Mouse (Mus musculus): ENCODE results near the gene Endod1. TPM values are rescaled to one million over a fixed set of nuclear protein-coding genes. Genes with fewer than 3 reads are reported as not detected.

The Endod1 gene
- polyA plus RNA-seq, 1 experiment, result 92.8 TPM

DNA sequence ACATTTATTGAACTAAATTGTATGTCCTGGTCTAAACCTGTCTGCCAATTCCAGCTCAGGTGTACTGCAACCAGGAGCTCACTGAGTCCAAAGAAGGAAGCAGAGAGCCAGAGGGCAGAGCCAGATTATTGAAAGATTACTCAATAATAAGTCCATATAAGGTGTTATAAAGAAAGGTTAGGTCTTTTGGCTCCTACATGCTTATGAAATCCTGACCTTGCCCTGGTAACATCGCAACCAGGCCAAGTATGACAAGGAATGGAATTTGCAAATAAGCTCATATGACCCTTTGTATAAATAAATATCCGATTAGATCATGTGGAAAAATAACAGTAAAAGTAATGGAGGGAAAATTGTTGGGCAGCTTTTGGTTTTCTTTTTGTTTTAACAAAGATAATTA is 14.8 kb upstream of the Endod1 start:
- WGBS, result 24% methylated on average over 2 of the region's 2 CpGs
- TF ChIP-seq CTCF (IDR thresholded peaks at IDR 0.05; ENCODE audit: insufficient read depth, low read length), result no peak
- no peak for TF ChIP-seq POLR2A (IDR thresholded peaks at IDR 0.05; ENCODE audit: borderline replicate concordance, extremely low read depth, low read depth, low read length)
- Histone ChIP-seq H3K4me1 (ENCODE audit: control insufficient read depth, insufficient read depth, low read length) (peaks cover 3% of the 10 kb centered on the region; the same call in 1 of the 2 replicates), H3K4me3 (replicated peaks; ENCODE audit: extremely low read depth, low read depth, low read length) (no peak overlapping the region)
- DNase-seq, result no peak

DNA sequence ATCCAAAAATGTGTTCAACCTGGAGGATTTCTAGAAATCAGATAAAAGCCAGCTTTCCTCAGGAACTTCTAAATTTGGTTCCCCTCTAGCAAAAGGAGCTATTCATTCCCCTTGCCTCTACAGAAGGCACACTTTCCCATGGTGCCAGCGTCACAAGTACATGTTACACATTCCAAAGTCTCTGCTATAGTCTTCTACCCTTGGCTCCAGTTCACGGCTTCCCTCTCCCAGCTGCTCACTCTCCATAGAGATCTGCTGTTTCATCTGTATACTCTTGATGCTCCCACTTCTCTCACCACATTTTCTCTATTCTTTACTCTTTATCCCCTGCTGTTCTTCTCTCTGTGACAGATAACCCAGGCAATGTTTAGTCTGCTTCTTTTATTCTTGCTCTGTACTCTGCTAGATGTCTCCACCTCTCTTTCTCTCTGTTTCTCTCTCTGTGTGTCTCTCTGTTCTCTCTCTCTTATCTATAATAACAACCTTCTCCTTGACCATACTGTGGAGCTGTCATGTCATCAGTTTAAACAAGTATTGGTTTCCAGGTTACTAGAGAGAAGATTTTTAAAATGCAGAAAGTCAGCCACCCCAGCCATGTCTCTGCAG is 13.8 kb upstream of the Endod1 start:
- Histone ChIP-seq H3K4me3 (replicated peaks; ENCODE audit: extremely low read depth, low read depth, low read length) (no peak overlapping the region), H3K4me1 (ENCODE audit: control insufficient read depth, insufficient read depth, low read length) (peaks cover 3% of the 10 kb centered on the region; the same call in 1 of the 2 replicates)
- DNase-seq, result no peak
- 39% methylated on average over 2 of the region's 2 CpGs for WGBS
- TF ChIP-seq POLR2A (IDR thresholded peaks at IDR 0.05; ENCODE audit: borderline replicate concordance, extremely low read depth, low read depth, low read length) (no peak), CTCF (IDR thresholded peaks at IDR 0.05; ENCODE audit: insufficient read depth, low read length) (no peak)

- H3K4me3 ChIP-seq (replicated peaks; ENCODE audit: extremely low read depth, low read depth, low read length), result no peak overlapping the region
- TF ChIP-seq CTCF (IDR thresholded peaks at IDR 0.05; ENCODE audit: insufficient read depth, low read length), result no peak
- no peak for TF ChIP-seq POLR2A (IDR thresholded peaks at IDR 0.05; ENCODE audit: borderline replicate concordance, extremely low read depth, low read depth, low read length)
- 69% methylated on average over 3 of the region's 3 CpGs for WGBS
- no peak for DNase-seq
- H3K4me1 ChIP-seq (ENCODE audit: control insufficient read depth, insufficient read depth, low read length), result peaks cover 3% of the 10 kb centered on the region; the same call in 1 of the 2 replicates
Measured at GRCm38 (mm10) chr9:14391841-14392318, 10.6 kb upstream of the Endod1 start.

DNA sequence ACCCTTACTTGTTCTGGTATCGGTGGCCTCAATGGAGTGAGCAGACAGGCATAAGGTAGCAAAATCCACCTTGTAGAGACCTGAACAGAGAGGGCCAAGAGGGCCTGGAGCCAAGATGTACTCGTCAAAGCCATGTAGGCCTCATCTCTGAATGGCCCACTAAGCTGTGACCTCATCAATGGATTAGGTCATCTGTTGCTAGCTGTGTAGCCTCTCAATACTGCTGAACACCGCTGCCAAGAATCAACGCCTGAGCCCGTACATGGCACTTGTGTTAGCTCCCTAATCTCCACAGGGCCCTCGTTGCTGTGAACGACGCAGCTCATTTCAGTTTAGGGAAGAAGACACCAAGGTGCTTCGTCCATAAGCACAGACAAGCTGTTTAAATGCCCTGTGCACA is 10.0 kb upstream of the Endod1 start:
- WGBS, result 88% methylated on average over 9 of the region's 9 CpGs
- H3K4me3 ChIP-seq (replicated peaks; ENCODE audit: extremely low read depth, low read depth, low read length), result no peak overlapping the region
- no peak for DNase-seq
- peaks cover 3% of the 10 kb centered on the region; the same call in 1 of the 2 replicates for H3K4me1 ChIP-seq (ENCODE audit: control insufficient read depth, insufficient read depth, low read length)
- TF ChIP-seq CTCF (IDR thresholded peaks at IDR 0.05; ENCODE audit: insufficient read depth, low read length) (no peak), POLR2A (IDR thresholded peaks at IDR 0.05; ENCODE audit: borderline replicate concordance, extremely low read depth, low read depth, low read length) (no peak)

GRCm38 (mm10) chr9:14390278-14390677 is 9.0 kb upstream of the Endod1 start:
- 93% methylated on average over 1 of the region's 1 CpGs for WGBS
- peaks cover under 1% of the 10 kb centered on the region; the same call in 1 of the 2 replicates for H3K4me1 ChIP-seq (ENCODE audit: control insufficient read depth, insufficient read depth, low read length)
- H3K4me3 ChIP-seq (replicated peaks; ENCODE audit: extremely low read depth, low read depth, low read length), result no peak overlapping the region
- TF ChIP-seq CTCF (IDR thresholded peaks at IDR 0.05; ENCODE audit: insufficient read depth, low read length), result peak; percentile 31; the same call in 1 of the 2 replicates
- no peak for TF ChIP-seq POLR2A (IDR thresholded peaks at IDR 0.05; ENCODE audit: borderline replicate concordance, extremely low read depth, low read depth, low read length)
- no peak for DNase-seq

DNA sequence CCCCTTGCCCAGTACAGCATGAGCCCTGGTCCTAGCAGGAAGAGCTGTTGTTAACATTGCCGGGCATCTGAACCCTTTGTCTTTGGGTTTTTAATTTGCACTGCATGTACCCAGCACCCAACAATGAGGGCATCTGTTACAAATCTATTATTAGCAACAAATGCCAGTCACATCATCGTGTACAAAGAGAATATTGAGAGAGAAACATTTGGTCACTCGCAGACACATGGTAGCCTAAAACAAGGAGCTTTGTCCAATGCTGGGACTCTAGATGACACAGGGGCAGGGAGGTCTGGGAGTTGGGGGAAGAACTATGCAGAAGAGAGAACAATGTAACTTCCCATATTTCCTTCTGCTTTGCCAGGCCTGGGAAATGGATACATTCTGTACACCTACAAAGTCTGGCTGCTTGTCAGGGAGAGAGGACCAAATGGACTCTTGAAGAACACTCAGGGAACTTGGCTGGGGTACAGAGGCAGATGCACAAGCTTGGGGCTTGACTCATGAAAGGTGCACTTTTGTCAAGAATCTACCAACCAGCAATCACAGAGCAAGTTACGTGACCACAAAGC is 7.8 kb upstream of the Endod1 start:
- Histone ChIP-seq H3K4me1 (ENCODE audit: control insufficient read depth, insufficient read depth, low read length) (no peaks in the 10 kb centered on the region), H3K4me3 (replicated peaks; ENCODE audit: extremely low read depth, low read depth, low read length) (no peak overlapping the region)
- no peak for DNase-seq
- TF ChIP-seq CTCF (IDR thresholded peaks at IDR 0.05; ENCODE audit: insufficient read depth, low read length), result no peak
- no peak for TF ChIP-seq POLR2A (IDR thresholded peaks at IDR 0.05; ENCODE audit: borderline replicate concordance, extremely low read depth, low read depth, low read length)
- WGBS, result 62% methylated on average over 4 of the region's 4 CpGs

GRCm38 (mm10) chr9:14388001-14388400 is 6.7 kb upstream of the Endod1 start:
- 94% methylated on average over 1 of the region's 1 CpGs for WGBS
- no peak overlapping the region for H3K4me3 ChIP-seq (replicated peaks; ENCODE audit: extremely low read depth, low read depth, low read length)
- no peak for DNase-seq
- TF ChIP-seq CTCF (IDR thresholded peaks at IDR 0.05; ENCODE audit: insufficient read depth, low read length) (no peak), POLR2A (IDR thresholded peaks at IDR 0.05; ENCODE audit: borderline replicate concordance, extremely low read depth, low read depth, low read length) (no peak)
- peaks cover 3% of the 10 kb centered on the region; the same call in 1 of the 2 replicates for H3K4me1 ChIP-seq (ENCODE audit: control insufficient read depth, insufficient read depth, low read length)

- peaks cover 11% of the 10 kb centered on the region for H3K4me1 ChIP-seq (ENCODE audit: control insufficient read depth, insufficient read depth, low read length)
- 73% methylated on average over 9 of the region's 9 CpGs for WGBS
- no peak overlapping the region for H3K4me3 ChIP-seq (replicated peaks; ENCODE audit: extremely low read depth, low read depth, low read length)
- TF ChIP-seq POLR2A (IDR thresholded peaks at IDR 0.05; ENCODE audit: borderline replicate concordance, extremely low read depth, low read depth, low read length) (no peak), CTCF (IDR thresholded peaks at IDR 0.05; ENCODE audit: insufficient read depth, low read length) (no peak)
- DNase-seq, result no peak
Measured at GRCm38 (mm10) chr9:14386831-14387230, 5.5 kb upstream of the Endod1 start.

GRCm38 (mm10) chr9:14385665-14386064 is 4.4 kb upstream of the Endod1 start:
- no peak for DNase-seq
- no peak for TF ChIP-seq CTCF (IDR thresholded peaks at IDR 0.05; ENCODE audit: insufficient read depth, low read length)
- TF ChIP-seq POLR2A (IDR thresholded peaks at IDR 0.05; ENCODE audit: borderline replicate concordance, extremely low read depth, low read depth, low read length), result no peak
- 84% methylated on average over 8 of the region's 8 CpGs for WGBS
- H3K4me3 ChIP-seq (replicated peaks; ENCODE audit: extremely low read depth, low read depth, low read length), result no peak overlapping the region
- peaks cover 12% of the 10 kb centered on the region for H3K4me1 ChIP-seq (ENCODE audit: control insufficient read depth, insufficient read depth, low read length)

Measured in lung, adult 2 months (tissue).